Mouse (Mus musculus): ENCODE measurements around the gene Nop56.

- TF ChIP-seq POLR2A (IDR thresholded peaks at IDR 0.05; ENCODE audit: insufficient read length, low read depth) = no peak
- TF ChIP-seq USF1 (IDR thresholded peaks at IDR 0.05; ENCODE audit: low read depth) = no peak
- TF ChIP-seq TCF3 (IDR thresholded peaks at IDR 0.05; ENCODE audit: insufficient read length, low read depth) = no peak
- TF ChIP-seq MAX (IDR thresholded peaks at IDR 0.05; ENCODE audit: low read depth) = no peak
- no peak for TF ChIP-seq TCF12 (IDR thresholded peaks at IDR 0.05; ENCODE audit: insufficient read depth, poor library complexity, severe bottlenecking)
- TF ChIP-seq SRF (IDR thresholded peaks at IDR 0.05; ENCODE audit: control insufficient read depth, insufficient read length, low read depth) = no peak
- no peak for TF ChIP-seq MYOD1 (IDR thresholded peaks at IDR 0.05; ENCODE audit: control insufficient read depth in 1 of 3, insufficient read length in 2 of 3, low read depth in 2 of 3)
- TF ChIP-seq E2F4 (IDR thresholded peaks at IDR 0.05; ENCODE audit: insufficient read depth) = no peak
These were observed 5.4 kb downstream of the Nop56 start for GRCm38 (mm10) chr2:130279600-130280091.
